Mouse (Mus musculus) brown adipose tissue, adult 24 weeks (tissue): ENCODE results near the gene Szrd1. TPM values are rescaled to one million over a fixed set of nuclear protein-coding genes. Genes with fewer than 3 reads are reported as not detected.
"Not testable (repeated sequence)": the region's sequence is repeated elsewhere in the genome, so short reads cannot be mapped to it uniquely, and the experiment has no call there.

Experiments used
- H3K27ac ChIP-seq: fragments of 200-500 bp; replicated peaks from 2 replicates; pipeline ENCODE4 v1.5.1; 2012; ENCODE audit warnings: low read depth, mild to moderate bottlenecking, low read length
- H3K4me1 ChIP-seq: fragments of 200-500 bp; 2 replicates; pipeline ENCODE4 v1.6.1; 2012; ENCODE audit warnings: low read length, mixed read lengths; ENCODE audit not compliant: control insufficient read depth, insufficient read depth, insufficient read length
- H3K4me3 ChIP-seq: fragments of 200-500 bp; 2 replicates; pipeline ENCODE4 v1.5.1; 2012; ENCODE audit warnings: low read depth, mild to moderate bottlenecking, low read length, moderate library complexity; ENCODE audit not compliant: insufficient read depth
- polyA plus RNA-seq: library from polyadenylated mRNA; stranded (reverse); fragments of >200 nt; gene quantifications from 2 replicates; pipeline ENCODE4 v1.2.4, GENCODE M21; 2012; ENCODE audit not compliant: missing spikeins, insufficient read depth, insufficient read length

Szrd1 gene
- polyA plus RNA-seq, 1 experiment, result 85.4 TPM

DNA sequence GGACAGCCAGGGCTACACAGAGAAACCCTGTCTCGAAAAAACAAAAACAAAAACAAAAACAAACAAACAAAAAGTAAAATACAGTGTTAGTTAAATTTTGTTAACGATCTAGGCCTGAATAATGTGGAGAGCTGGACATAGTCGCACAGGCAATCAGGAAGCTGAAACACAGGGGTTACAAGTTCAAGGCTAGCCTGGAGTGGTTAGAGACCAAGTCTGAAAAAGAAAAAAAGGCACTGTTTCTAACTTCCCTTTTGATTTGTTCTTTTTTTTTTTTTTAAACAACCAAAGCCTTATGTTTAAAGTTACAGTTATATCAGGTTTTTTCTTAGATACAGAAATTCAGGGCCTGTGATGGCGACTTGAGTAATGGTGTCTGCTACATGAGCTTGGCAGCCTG is 20.6 kb upstream of the Szrd1 start:
- peaks cover 5% of the 10 kb centered on the region for H3K4me1 ChIP-seq
- no peak overlapping the region for H3K4me3 ChIP-seq
- H3K27ac ChIP-seq, result 0 out of 2 replicates have a peak overlapping the region, but pooled peaks have one; percentile 3

DNA sequence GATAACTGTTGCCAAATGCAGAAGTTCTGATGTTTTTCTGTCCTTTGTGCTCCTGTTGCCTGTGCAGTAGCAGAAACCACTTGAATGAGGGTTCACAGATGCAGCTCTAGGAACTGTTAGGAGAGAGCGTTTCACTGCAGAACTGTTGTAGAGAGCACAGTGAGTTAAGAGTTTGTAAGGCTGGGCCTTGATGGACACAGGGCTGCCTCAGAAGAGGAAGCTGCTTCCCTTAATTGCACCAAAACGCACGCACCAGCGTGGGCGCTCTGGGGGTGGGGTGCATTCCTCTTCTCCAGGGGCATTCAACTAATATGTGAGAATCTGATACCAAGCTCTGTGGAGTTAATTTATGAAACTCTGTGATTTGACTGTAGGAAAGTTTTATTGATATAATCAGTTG is 20.1 kb upstream of the Szrd1 start:
- no peak overlapping the region for H3K27ac ChIP-seq
- peaks cover 5% of the 10 kb centered on the region for H3K4me1 ChIP-seq
- H3K4me3 ChIP-seq, result no peak overlapping the region

DNA sequence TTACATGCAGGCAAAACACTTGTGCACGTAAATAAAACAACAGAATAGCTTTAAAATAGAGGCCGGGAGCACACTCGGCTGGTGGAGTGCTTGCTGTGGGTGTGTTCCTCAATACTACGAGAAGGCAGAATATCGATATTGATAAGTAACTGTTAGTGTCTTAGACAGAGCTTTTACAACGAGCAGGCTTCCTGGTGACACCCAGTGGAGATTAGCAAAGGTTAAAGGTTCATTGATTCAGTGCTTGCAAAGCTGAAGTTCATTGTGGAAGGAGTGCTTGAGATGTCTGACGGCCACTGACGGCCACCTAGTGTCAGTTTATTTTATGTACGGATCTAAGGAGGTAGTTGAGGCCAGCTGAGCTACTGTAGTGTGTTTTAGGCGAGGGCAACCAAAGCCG is 19.5 kb upstream of the Szrd1 start:
- H3K4me3 ChIP-seq, result no peak overlapping the region

DNA sequence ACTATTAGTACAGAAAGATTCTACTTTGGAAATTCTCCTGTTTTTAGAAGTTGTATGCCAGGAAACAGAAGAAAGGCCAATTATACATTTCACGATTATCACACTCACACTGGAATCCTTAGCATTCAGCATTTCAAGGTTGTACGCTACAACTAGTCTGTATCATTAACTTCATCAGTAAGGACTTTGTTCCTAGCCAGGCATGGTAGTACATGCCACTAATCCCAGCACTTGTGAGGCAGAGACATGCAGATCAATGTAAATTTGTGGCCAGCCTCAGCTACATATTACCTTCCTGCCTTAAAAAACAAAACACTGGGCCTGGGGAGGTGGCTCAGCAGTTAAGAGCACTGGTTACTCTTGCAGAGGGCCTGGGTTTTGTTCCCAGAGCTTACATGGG is 19.0 kb upstream of the Szrd1 start:
- H3K4me1 ChIP-seq, result peaks cover 5% of the 10 kb centered on the region
- H3K27ac ChIP-seq, result no peak overlapping the region
- H3K4me3 ChIP-seq, result no peak overlapping the region

More for the DNA sequence above, 19.5 kb upstream of the Szrd1 start:
- Histone ChIP-seq H3K4me1 (peaks cover 5% of the 10 kb centered on the region), H3K27ac (no peak overlapping the region)

DNA sequence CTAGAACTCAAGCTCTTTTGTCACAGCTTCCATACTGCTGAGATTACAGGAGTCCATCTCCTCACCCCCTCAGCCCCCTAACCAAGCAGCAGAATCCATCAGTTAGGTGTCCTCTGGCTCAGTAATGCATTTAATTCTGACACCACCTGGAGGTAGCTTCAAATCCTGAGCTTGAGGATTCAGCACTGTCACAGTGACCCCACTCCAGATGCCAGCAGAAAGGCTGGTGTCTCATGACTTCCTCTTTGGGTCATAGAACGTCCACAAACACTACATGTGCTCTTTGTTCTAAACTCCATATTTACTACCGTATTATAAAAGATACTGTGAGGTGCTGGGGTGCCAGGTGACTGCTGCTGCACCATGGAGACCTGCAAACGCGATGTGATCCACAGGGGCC is 17.9 kb upstream of the Szrd1 start:
- H3K4me1 ChIP-seq, result peaks cover 5% of the 10 kb centered on the region
- no peak overlapping the region for H3K4me3 ChIP-seq
- no peak overlapping the region for H3K27ac ChIP-seq

DNA sequence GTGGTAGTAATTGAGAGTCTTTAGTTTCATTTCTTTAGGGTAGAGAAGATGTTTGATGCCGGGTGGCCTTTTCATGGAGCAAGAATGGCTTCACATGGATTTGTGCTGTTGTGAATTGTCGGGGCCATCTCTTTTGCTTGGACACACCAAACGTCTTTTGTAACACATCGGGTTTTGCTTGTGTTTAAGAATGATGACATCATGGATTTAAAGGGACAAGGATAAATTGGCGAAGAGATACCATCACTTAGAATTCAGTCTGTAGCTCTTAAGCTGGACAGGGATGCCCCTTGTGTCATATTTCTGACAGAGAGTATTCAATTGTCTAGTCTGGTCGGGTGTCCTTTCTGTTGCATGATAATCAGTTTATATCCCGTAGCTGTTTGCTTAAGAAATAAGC is 9.5 kb upstream of the Szrd1 start:
- Histone ChIP-seq H3K27ac (no peak overlapping the region), H3K4me3 (peak overlapping the region; percentile 91), H3K4me1 (peaks cover 3% of the 10 kb centered on the region; the same call in 1 of the 2 replicates)

DNA sequence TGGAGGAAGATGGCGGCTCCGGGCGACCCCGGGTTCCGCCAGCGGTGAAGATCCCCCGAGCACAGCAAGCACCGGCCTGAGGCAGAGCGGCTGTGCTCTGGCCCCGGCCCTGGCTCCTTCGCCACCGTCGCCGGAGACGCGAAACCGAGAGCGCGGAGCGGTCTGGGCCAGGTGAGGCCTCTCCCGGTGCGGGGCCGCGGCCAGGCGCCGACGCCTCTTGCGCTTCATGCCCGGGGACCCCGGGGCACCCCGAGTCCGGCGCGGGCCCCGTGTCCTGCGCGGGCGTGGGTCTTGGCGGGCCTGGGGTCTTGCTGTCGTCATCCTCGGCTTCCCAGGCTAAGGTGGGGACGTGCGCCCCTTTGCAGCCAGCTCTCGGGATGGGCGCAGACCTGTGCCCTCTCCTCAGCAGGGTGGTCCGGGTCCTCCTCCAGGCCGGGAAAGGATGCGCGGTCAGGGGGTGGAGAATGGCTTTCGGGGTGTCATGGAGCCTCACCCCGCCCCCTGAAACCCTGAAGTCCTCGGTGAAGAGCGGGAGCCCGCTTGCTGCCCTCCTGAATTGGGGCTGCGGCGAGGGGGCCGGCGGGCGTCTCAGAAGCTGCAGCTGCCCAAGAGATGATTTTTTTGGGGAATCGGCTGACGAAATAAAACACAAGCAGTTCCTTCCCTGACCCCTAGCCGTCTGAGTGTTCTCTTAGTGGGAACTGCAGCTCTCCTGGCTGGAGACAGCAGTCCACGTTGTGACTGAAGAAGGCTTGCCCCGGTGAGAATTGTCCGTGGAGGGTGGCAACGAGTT is 8.6 kb upstream of the Szrd1 start:
- Histone ChIP-seq H3K4me3 (peak overlapping the region; percentile 91), H3K4me1 (peaks cover 3% of the 10 kb centered on the region; the same call in 1 of the 2 replicates), H3K27ac (peak overlapping the region; percentile 36; the same call in 1 of the 2 replicates)

DNA sequence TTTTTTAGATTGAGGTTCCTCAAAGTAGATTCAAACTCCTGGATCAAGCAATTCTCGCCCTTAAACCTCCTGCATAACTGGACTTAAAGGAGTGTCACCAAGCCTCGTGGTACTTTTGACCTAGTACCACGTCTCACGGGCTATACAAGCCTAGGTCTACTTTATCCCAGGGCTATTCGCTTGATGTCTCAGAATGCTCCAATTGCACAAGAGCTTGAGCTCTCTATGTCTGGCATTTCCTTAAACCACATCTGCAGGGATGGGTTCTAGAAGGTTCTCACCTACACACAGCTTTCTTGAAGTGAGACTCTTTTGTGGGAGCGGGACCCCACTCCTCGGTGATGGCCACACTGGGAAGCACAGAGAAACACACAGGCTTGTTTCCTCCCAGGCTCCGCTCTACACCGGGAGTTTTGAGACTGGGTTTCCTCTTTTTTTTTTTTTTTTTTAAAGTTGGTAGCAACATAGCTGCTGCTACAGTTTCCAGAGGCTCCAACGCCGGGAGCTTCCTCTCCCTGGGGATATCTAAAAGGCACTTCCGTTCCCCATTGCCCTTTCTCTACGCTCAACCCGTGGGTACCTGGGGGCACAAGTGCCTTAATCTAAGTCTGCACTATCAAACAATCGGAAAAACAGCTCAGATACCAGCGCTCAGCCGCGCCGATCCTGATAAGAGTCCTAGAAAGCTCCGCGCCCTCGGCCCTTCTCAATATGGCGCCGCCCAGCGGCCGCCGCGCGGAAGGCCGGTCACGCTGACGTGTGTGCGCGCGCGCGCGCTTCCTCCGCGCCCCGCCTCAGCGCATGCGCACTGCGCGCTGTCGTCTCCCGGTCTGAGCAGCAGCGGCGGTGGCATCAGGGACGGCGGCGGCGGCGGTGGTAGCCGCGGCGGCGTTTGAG is 7.8 kb upstream of the Szrd1 start, which contains the start of gene Fbxo42:
Gene Fbxo42, plus strand, starts transcription at position 802 of the 897 bp plus-strand sequence.
- Histone ChIP-seq H3K4me1 (peaks cover 3% of the 10 kb centered on the region; the same call in 1 of the 2 replicates), H3K27ac (peak within 1 kb of the TSS; percentile 99), H3K4me3 (peak within 1 kb of the TSS; percentile 91)

DNA sequence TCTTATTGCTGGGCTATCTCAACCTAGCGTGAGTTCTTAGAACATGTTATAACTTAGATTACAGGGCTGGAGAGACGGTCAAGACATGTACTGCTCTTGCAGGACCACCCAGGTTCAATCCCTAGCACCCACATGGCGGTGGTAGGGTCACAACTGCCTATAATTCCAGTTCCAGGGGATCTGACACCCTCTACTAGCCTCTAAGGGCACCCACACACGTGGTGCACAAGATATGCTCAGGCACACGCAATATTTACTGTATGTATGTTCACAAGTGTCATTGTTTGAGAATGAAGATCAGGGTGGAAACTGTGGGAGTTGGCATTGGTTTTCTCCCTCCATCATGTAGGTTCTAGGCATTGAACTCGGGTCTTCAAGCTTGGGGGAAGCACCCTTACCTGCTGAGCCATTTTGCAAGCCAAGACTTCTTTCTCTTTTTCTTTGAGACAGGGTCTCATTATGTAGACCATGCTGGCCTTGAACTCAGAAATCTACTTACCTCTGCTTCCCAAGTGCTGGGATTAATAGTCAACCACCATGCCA is 7.0 kb upstream of the Szrd1 start:
- H3K4me1 ChIP-seq, result peaks cover 3% of the 10 kb centered on the region; the same call in 1 of the 2 replicates
- H3K4me3 ChIP-seq, result no peak overlapping the region
- peak overlapping the region; percentile 33; the same call in 1 of the 2 replicates for H3K27ac ChIP-seq

DNA sequence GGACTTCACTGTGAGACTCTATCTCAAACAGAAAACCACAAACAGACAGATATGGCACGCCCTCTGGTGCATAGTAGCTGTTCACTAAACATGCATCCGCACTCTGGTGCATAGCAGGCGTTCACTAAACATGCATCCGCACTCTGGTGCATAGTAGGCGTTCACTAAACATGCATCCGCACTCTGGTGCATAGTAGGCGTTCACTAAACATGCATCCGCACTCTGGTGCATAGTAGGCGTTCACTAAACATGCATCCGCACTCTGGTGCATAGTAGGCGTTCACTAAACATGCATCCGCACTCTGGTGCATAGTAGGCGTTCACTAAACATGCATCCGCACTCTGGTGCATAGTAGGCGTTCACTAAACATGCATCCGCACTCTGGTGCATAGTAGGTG is 5.5 kb upstream of the Szrd1 start:
- not testable (repeated sequence) for H3K4me3 ChIP-seq, H3K4me1 ChIP-seq, H3K27ac ChIP-seq

DNA sequence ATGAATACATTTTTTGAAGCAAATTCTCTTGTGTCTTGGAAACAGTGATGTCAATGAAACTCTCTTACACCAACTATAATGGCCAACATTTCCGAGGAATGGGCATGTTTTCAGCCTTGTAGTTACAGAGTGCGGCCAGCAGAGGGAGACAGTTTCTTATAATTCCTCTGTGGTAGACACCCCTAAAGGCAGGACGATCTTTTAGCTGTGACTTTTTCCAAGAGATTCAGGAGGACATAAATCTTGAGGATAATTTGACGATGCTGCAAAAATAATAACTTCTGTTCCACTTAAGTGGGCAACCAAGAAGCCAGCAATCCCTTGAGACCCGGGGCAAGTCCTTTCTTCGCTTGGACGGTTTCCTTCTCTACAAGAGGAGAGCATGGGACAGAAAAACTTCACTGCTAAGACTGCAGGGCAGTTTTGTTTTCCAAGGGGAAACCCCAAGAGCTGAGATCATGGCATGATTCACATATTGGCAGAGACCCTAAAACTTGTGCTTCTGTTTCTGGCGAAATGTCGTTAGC is 2.8 kb upstream of the Szrd1 start:
- Histone ChIP-seq H3K27ac (peak overlapping the region; percentile 2; the same call in 1 of the 2 replicates), H3K4me3 (peak overlapping the region; percentile 33), H3K4me1 (peaks cover 5% of the 10 kb centered on the region)

DNA sequence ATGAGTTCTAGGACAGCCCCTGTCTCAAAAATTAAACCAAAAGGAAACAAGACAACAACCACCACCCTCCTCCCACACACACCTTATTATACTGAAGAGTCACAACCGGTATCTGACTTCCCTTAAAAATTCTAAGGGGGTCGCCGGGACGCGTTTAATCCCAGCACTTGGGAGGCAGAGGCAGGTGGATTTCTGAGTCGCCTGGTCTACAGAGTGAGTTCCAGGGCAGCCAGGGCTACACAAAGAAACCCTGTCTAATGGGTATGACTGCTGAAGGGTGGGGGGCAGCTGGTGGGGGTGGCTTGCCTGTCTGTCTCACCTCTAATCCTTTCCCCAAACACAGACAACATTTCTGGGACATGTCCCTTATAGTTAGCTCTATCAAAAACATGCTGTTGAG is 1.4 kb upstream of the Szrd1 start:
- Histone ChIP-seq H3K4me3 (no peak overlapping the region), H3K4me1 (peaks cover 15% of the 10 kb centered on the region), H3K27ac (no peak overlapping the region)

DNA sequence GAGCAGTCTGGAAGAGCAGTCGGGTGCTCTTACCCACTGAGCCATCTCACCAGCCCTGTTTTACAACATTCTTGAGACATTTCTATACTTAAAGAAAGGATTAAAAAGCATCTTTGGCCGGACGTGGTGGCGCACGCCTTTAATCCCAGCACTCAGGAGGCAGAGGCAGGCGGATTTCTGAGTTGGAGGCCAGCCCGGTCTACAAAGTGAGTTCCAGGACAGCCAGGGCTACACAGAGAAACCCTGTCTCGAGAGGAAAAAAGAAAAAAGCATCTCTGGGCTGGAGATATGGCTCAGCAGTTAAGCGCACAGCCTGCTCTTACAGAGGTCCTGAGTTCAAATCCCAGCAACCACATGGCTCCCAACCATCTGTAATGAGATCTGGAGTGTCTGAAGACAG is 779 bp upstream of the Szrd1 start:
- not testable (repeated sequence) for H3K27ac ChIP-seq, H3K4me3 ChIP-seq
- H3K4me1 ChIP-seq, result peaks cover 19% of the 10 kb centered on the region

DNA sequence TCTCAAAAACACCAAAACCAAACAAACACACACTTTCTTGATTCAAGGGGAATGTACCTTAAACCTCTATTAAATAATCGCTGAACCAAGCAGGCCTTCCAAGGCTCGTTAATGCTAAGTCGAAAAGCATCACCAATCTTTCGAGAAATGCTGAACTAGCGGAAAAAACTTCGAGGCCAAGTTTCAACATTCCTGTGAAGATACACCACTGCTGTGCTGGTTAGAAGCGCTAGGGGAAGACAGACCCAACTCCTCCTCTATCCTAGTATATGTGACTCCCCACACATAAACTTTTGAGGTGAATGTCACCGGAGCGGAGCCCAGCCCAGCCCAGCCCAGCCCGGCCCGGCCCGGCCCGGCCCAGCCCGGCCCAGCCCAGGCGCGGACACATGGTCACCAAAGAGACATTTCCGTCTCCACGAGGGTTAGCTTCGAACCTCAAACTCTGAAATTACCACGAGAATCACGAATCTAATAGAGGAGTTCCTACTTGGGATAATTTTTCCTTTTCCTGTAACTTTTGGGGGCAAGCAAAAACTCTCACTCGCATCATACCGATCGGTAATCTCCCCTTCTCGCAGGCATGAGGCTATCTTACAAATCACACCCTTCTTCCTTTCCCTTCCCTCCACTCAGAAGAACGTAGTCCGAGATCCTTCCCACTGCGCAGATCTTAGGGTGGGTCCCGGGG is 1.0 kb downstream of the Szrd1 start:
- peak overlapping the region; percentile 94 for H3K27ac ChIP-seq
- peak overlapping the region; percentile 90 for H3K4me3 ChIP-seq
- H3K4me1 ChIP-seq, result peaks cover 34% of the 10 kb centered on the region
